Mouse (Mus musculus): ENCODE results near the gene Gm2a.
"Not testable (repeated sequence)": the region's sequence is repeated elsewhere in the genome, so short reads cannot be mapped to it uniquely, and the experiment has no call there.

Gene Gm2a

DNA sequence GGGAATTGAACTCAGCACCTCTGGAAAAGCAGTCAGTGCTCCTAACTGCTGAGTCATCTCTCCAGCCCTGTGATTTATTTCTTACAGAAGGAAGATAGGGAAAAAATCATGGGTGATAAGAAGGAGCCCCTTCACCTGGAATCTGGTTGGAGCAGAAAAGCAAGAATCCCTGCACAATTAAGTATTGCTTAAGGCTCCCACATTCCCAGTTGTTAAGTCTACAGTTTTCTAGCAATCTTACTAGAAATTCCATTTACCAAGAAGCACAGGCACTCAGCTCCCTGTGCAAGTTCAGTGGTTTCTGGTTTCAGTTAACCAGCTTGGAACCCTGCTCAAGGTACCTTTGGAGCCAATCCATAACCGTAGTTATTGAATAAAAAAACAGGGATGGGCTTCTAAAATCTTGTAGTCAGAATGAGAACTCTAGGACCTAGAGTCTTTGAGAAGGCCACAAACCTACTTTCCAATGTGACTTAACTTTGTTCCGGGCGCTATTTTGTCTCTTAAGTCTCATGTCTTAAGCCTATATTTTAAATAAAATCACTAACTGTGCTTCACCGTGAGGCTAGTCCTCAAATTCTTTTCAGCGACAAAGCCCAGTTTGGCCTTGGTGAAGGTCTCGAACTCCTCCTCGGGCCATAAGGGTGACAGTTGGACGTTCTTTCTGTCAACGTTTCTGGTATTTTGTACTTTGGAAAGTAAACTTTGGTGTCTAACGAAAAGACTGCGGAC lies 1.0 kb upstream of the Gm2a start:
- DNase-seq (ENCODE audit: low spot score in 2 of 2): no peak

- no peak for DNase-seq (ENCODE audit: low spot score in 2 of 2)
Observed at GRCm38 (mm10) chr11:55098189-55098915, 437 bp downstream of the Gm2a start.

DNA sequence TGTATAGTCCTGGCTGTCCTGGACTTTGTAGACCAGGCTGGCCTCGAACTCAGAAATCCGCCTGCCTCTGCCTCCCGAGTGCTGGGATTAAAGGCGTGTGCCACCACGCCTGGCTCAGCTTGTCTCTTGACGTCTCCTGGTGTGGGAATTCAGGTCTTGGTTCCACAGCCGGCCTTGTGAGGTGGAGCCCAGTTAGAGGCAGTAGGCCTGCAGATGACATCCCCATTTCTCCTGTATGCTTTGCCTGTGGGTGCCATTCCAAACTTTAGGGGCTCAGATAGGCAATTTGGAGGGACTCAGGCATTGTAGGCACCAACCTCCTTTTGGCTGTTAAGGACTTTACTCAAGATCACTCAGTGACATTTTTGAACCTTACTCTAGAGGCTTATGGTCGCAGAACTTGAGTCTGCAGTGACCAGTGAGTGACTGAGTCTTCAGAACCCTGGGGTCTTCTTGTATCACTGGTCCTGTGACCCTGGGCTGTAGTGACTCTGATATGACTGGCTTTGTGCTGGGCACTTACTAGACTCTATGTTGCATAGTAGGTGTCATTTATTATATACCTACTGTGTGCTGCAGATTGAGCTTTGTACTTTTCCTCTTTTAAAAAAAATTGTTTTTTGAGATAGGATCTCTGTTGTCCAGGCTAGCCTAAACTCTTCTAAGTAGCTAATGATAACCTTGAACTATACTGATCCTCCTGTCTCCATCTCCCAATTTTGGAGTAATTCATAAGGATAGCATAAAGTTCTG lies 1.3 kb downstream of the Gm2a start:
- no peak for DNase-seq (ENCODE audit: low spot score in 2 of 2)

- no peak for DNase-seq (ENCODE audit: low spot score in 2 of 2)
Observed at GRCm38 (mm10) chr11:55099868-55100267, 2.0 kb downstream of the Gm2a start.

DNA sequence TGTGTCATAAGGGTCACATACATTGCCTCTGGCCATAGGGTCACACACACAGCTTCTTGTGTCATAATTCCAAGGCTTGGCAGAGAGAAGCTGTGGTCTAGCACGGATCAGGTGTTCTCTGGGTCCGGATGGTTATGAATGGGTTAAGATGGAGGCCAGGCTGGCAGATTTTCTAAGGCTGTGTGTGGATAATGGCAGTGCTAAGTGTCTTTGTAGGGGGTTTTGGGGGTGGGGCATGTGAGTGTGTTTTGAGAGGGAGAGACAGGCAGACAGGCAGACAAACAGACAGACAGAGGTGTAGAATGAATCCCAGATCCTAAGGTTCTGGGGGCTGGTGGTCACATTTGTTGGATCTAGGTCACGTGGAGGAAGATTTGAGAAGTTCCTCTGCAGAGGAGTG lies 4.1 kb downstream of the Gm2a start:
- DNase-seq (ENCODE audit: low spot score in 2 of 2): no peak

DNA sequence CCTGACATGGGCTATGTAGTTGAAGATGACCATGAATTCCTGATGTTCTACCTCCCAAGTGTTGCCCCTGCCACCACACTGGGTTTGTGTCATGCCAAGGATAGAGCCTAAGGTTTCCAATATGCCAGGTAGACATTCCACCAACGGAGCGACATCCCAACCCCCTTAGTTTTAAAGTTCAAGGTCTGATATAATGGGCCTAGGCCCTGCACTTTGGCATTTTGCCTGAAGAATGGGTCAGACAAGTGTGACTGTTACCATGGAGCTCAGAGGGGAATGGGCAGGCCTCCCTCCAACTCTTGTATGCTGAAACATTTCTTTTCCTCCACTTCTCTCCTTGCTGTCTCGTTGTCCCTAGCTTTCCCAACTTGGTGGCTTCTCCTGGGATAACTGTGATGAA lies 5.3 kb downstream of the Gm2a start:
- no peak for DNase-seq (ENCODE audit: low spot score in 2 of 2)

DNA sequence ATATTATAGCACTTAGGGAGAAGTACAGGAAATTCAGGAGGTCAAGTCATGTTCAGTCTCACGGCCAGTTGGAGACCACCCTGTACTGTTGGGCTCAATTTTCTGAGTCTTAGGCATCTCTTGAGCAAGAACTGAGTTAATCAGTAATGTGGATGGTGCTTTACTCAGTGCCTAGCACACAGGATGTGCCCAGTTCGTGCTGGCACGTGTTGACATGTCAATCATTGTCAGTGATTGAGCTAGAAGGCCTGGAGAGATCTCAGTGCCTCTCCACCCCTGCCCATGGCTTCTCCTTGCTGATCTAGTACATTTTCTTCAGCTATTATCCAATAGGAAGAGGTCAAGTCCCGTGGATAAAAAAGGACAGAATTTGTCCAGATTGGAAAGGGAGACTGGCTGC lies 7.5 kb downstream of the Gm2a start:
- no peak for DNase-seq (ENCODE audit: low spot score in 2 of 2)

GRCm38 (mm10) chr11:55106636-55107035 lies 8.7 kb downstream of the Gm2a start:
- DNase-seq (ENCODE audit: low spot score in 2 of 2): no peak

- DNase-seq (ENCODE audit: low spot score in 2 of 2): no peak
Observed at GRCm38 (mm10) chr11:55109521-55110300, 11.8 kb downstream of the Gm2a start.

GRCm38 (mm10) chr11:55110566-55111169 lies 12.8 kb downstream of the Gm2a start:
- no peak for DNase-seq (ENCODE audit: low spot score in 2 of 2)

- peak in 1 of 2 experiments; percentile 37 for DNase-seq (ENCODE audit: low spot score in 2 of 2)
Observed at GRCm38 (mm10) chr11:55113209-55113860, 15.4 kb downstream of the Gm2a start.

GRCm38 (mm10) chr11:55113861-55114250 lies 15.9 kb downstream of the Gm2a start:
- DNase-seq (ENCODE audit: low spot score in 2 of 2): not testable (repeated sequence)

- DNase-seq (ENCODE audit: low spot score in 2 of 2): no peak
Observed at GRCm38 (mm10) chr11:55114291-55114690, 16.4 kb downstream of the Gm2a start.

DNA sequence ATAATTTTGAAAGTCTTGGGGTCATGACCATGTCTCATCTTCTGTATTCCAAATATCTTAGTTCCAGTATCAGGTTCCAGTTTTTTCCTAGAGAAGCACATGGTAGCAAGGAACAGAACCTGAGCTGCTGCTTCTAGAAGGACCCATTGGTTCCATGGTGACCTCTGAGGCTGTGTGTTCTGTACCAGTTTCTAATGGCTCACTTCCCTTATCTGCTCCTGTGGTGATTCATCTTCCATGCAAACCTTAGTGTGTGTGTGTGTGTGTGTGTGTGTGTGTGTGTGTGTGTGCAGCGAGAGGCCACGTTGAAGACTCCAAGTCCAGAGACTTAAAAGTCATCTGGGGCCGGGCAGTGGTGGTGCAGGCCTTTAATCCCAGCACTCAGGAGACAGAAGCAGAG lies 18.1 kb downstream of the Gm2a start:
- DNase-seq (ENCODE audit: low spot score in 2 of 2): no peak

GRCm38 (mm10) chr11:55117031-55117430 lies 19.1 kb downstream of the Gm2a start:
- no peak for DNase-seq (ENCODE audit: low spot score in 2 of 2)

DNA sequence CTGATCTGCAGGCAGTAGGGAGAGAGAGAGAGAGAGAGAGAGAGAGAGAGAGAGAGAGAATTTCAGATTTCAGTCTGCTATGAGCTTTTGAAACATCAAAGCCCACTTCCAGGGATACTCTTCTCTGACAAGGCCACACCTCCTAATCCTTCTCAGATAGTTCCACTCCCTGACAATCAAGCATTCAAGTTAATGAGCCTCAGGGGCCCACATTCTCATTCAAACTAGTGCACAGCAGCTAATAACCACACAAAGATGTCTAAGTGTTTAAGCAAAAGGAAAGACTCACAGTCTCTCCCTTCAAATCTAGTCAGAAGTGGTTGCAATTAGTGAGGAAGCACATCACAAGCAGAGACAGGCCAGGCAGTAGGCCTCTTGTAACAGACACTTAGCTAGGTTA lies 22.4 kb downstream of the Gm2a start:
- no peak for DNase-seq (ENCODE audit: low spot score in 2 of 2)

- peak in 1 of 2 experiments; percentile 9 for DNase-seq (ENCODE audit: low spot score in 2 of 2)
Observed at GRCm38 (mm10) chr11:55120821-55121271, 22.9 kb downstream of the Gm2a start.

- DNase-seq (ENCODE audit: low spot score in 2 of 2): no peak
Observed at GRCm38 (mm10) chr11:55121430-55121829, 23.5 kb downstream of the Gm2a start.

GRCm38 (mm10) chr11:55126663-55127062 lies 28.7 kb downstream of the Gm2a start:
- DNase-seq (ENCODE audit: low spot score in 2 of 2): no peak

- no peak for DNase-seq (ENCODE audit: low spot score in 2 of 2)
Observed at GRCm38 (mm10) chr11:55127937-55128336, 30.0 kb downstream of the Gm2a start.

DNA sequence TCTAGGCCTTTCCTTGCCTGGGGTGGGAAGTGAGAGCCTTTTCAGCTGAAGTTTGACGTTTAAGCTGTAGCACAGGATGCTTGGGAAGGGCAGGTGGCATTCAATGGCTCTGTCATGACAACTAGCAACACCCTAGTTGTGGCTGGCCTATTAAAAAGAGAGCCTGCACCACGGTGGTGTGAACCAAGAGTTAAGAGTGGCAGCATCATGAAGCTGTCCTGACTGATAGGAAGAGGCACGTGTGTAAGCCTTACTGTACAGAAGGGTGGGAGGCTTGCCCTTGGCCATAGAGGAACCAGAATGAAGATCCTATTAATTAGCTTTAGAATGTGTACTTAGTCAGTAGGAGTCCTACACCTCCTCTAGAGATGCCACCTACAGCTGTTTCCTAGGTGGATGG lies 30.5 kb downstream of the Gm2a start:
- no peak for DNase-seq (ENCODE audit: low spot score in 2 of 2)

All from spleen, postnatal 14 days (tissue).